Mouse (Mus musculus) embryo, embryonic 11 days (tissue): ENCODE results near the gene Hist1h2aa.

ENCODE experiments used
- DNase-seq: peaks from one replicate; pipeline ENCODE4 v3.0.0-alpha.2; 2015

Gene Hist1h2aa

GRCm38 (mm10) chr13:23949484-23950246 is 15.4 kb downstream of the Hist1h2aa start:
- peak; percentile 57 for DNase-seq

GRCm38 (mm10) chr13:23950928-23951327 is 16.7 kb downstream of the Hist1h2aa start:
- no peak for DNase-seq

DNA sequence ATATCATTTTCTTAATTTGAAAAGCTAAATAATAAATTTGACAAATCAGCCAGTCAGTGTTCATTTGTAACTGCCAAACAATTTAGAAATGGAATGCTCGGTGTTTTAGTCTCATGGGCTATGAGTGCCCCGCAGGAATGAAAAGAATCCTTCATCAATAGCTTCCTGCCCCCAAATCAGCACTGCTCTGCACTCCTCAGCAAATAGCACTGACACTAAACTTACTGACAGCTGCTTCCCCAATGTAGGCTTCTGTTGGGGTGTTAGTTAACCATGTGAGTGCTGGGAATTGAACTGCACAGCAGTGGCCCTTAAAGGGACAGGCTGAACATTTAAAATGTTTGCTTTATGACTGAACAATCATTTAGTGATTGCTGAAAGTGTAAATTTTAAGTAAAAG is 25.5 kb downstream of the Hist1h2aa start:
- DNase-seq: no peak

GRCm38 (mm10) chr13:23964909-23965308 is 30.6 kb downstream of the Hist1h2aa start:
- no peak for DNase-seq

DNA sequence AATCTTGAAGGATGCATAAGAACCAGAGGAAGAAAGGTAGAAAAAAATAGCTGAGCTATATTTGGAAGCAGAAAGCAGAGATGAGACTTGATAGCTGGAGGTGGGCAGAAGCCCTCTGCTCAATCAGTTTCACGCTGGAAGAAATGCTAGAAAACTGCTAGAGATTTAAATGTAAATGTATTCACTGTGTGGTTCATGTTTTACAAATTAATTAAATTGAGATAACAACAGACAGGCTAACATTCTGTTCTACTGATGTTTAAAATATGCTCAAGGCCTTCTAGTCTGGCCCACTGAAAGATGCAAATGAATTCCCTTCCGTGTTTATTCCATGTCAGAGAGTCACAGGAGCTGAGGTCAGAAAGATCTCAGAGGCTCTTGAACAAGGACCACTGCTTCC is 37.6 kb downstream of the Hist1h2aa start:
- no peak for DNase-seq

- DNase-seq: no peak
These were observed 38.0 kb downstream of the Hist1h2aa start for GRCm38 (mm10) chr13:23972271-23972670.
